Mouse (Mus musculus) lung, embryonic 14.5 days (tissue): ENCODE results near the gene Bach2. TPM values are rescaled to one million over a fixed set of nuclear protein-coding genes. Genes with fewer than 3 reads are reported as not detected.

Experiments used
- ATAC-seq: fragments of 200-750 bp; cut with Nextera tagmentation; 2 replicates; pipeline ENCODE4 v1.8.0; 2017; ENCODE audit warnings: mild to moderate bottlenecking, moderate TSS enrichment, moderate library complexity; ENCODE audit not compliant: insufficient read depth
- DNase-seq: peaks from one replicate; pipeline ENCODE4 v3.0.0-alpha.2; 2015
- H3K27ac ChIP-seq: fragments of 300-500 bp; sonication (generic); 2 replicates; pipeline ENCODE4 v1.5.1; 2014; ENCODE audit warnings: low read depth, mild to moderate bottlenecking, moderate library complexity
- H3K27me3 ChIP-seq: fragments of 300-500 bp; sonication (generic); 2 replicates; pipeline ENCODE4 v1.6.1; 2014; ENCODE audit warnings: low read length, control low read depth; ENCODE audit not compliant: insufficient read depth
- H3K36me3 ChIP-seq: fragments of 300-500 bp; sonication (generic); 2 replicates; pipeline ENCODE4 v1.6.1; 2014; ENCODE audit warnings: control low read depth; ENCODE audit not compliant: insufficient read depth
- H3K4me1 ChIP-seq: fragments of 300-500 bp; sonication (generic); 2 replicates; pipeline ENCODE4 v1.6.1; 2014; ENCODE audit warnings: antibody characterized with exemption, control low read depth; ENCODE audit not compliant: insufficient read depth
- H3K4me2 ChIP-seq: fragments of 300-500 bp; sonication (generic); 2 replicates; pipeline ENCODE4 v1.6.1; 2014; ENCODE audit warnings: mild to moderate bottlenecking
- H3K4me3 ChIP-seq: fragments of 300-500 bp; sonication (generic); 2 replicates; pipeline ENCODE4 v1.5.1; 2014; ENCODE audit warnings: low read depth, low read length
- H3K9ac ChIP-seq: fragments of 300-500 bp; sonication (generic); 2 replicates; pipeline ENCODE4 v1.6.1; 2014
- H3K9me3 ChIP-seq: fragments of 300-500 bp; sonication (generic); 2 replicates; pipeline ENCODE4 v1.6.1; 2016; ENCODE audit warnings: low read depth, low read length, control low read depth
- CTCF ChIP-seq: IDR thresholded peaks from 2 replicates; pipeline ENCODE4 v1.5.1; 2016; ENCODE audit warnings: antibody characterized with exemption, low read depth
- WGBS: fragments of 180-500 bp; shearing (Covaris S2); extraction: QIAGEN DNeasy Blood & Tissue Kit; methylation state at CpG from one replicate; pipeline ENCODE4 v1.1.7; 2014; 5-methylcytosine and 5-hydroxymethylcytosine counted together
- polyA plus RNA-seq: library from polyadenylated mRNA; unstranded; fragments of >200 nt; fragmentation: Nextera tagmentation; extraction: Ambion mirVana; gene quantifications from 2 replicates; pipeline ENCODE4 v1.2.1, GENCODE M21; 2014

The Bach2 gene
- polyA plus RNA-seq, 1 experiment from 2014 or later: 16.1 TPM

DNA sequence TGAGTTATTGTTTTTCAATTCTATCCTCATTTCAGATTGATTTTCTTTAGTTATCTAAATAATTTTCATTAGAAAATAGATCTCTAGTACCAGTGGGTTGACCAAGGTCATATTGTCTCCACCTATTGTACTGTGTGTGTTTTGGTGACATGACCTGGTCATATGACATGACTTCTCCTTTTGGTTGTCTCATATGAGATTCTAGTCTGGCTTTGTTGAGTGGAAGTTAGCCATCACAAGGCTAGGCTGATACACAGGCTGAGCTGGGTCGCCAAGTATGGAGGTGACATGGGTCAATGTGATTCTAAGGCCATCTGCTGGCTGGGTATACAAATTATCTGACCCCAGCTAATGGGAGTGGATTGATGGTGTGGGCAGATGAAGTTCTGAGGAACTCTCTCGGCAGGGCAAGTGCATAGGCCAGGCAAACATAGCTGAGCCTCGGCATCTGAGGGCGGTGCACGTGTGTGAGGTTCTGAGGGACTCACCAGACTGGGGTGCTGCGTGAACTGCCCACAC is 36.2 kb downstream of the Bach2 start:
- Histone ChIP-seq H3K27me3 (no peaks in the 10 kb centered on the region), H3K9me3 (no peaks in the 10 kb centered on the region), H3K4me1 (no peaks in the 10 kb centered on the region), H3K27ac (no peak overlapping the region), H3K36me3 (no peaks in the 10 kb centered on the region), H3K9ac (no peak overlapping the region), H3K4me3 (no peak overlapping the region), H3K4me2 (no peak overlapping the region)
- WGBS: 76% methylated on average over 6 of the region's 6 CpGs
- ATAC-seq (no peak), DNase-seq (no peak)
- no peak for TF ChIP-seq CTCF

DNA sequence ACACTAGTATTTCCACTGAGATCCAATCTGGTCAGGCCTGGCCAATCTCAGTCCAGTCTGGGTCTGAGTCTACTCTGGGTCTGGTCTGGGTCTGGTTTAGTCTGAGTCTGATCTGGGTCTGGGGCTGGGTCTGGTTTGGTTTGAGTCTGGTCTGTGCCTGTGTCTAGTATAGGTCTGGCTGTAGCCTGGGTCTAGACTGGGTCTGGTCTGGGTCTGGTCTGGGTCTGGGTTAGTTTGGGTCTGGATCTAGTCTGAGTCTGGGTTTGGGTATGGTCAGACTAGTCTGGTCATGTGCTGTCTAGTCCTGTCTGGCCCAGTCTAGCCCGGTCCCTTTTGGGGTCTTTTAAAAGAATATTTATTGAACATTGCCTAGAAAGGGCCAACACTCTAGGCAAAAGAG is 41.2 kb downstream of the Bach2 start:
- H3K4me1 ChIP-seq: peaks cover 3% of the 10 kb centered on the region; the same call in 1 of the 2 replicates
- no peak for DNase-seq
- H3K4me2 ChIP-seq: no peak overlapping the region
- H3K9me3 ChIP-seq: no peaks in the 10 kb centered on the region
- H3K27ac ChIP-seq: no peak overlapping the region
- 71% methylated on average over 1 of the region's 1 CpGs for WGBS
- no peak overlapping the region for H3K4me3 ChIP-seq
- TF ChIP-seq CTCF: no peak
- H3K27me3 ChIP-seq: no peaks in the 10 kb centered on the region
- no peak overlapping the region for H3K9ac ChIP-seq
- ATAC-seq: peak; percentile 73; the same call in 1 of the 2 replicates
- H3K36me3 ChIP-seq: no peaks in the 10 kb centered on the region

DNA sequence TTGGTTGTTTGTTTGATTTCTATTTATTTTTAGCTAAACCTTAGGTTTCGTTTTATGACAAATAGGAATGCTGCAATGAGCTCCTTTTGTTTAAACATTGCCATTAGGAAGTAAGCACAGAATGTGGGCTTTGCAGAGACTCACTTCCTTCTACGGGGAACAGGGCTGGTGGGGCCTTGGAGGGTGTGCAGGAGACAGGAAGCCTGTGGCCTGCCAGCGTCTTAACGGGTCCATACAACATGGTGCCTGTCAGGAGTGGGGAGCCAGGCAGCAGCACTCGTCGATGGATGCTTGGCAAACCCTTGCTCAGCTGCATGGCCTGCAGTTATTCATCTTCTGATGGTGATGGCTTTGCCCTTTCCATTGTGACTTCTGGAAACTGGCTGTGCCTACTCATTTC is 41.8 kb downstream of the Bach2 start:
- ATAC-seq: peak; percentile 74; the same call in 1 of the 2 replicates

DNA sequence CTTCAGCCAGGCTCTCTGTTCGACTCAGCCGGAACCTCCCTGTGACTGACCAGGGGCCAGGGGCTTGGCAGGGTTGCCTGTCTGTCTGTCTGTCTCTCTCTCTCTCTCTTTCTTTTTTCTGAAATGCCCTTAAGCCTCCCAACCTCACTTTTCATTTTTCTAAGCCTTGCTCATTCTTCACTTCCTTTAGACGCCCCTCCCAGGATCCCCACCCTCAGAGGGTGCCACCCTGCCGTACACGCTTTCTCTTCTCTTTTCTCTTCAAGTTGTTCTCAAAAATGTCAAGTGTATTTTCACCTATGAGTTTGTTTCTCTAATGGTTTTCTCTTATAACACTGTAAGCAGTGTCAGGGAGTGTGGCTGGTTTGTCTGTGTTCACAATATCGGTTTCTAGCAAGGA is 42.7 kb downstream of the Bach2 start:
- Histone ChIP-seq H3K4me1 (peaks cover 3% of the 10 kb centered on the region; the same call in 1 of the 2 replicates), H3K9me3 (no peaks in the 10 kb centered on the region), H3K4me2 (no peak overlapping the region), H3K4me3 (no peak overlapping the region), H3K9ac (no peak overlapping the region), H3K27me3 (no peaks in the 10 kb centered on the region), H3K36me3 (no peaks in the 10 kb centered on the region), H3K27ac (no peak overlapping the region)
- DNase-seq: no peak
- no peak for ATAC-seq
- TF ChIP-seq CTCF: no peak
- WGBS: 76% methylated on average over 6 of the region's 6 CpGs

More for the DNA sequence above, 41.8 kb downstream of the Bach2 start:
- H3K36me3 ChIP-seq: no peaks in the 10 kb centered on the region
- 35% methylated on average over 6 of the region's 6 CpGs for WGBS
- no peaks in the 10 kb centered on the region for H3K9me3 ChIP-seq
- no peak overlapping the region for H3K4me2 ChIP-seq
- no peaks in the 10 kb centered on the region for H3K27me3 ChIP-seq
- peak; percentile 45 for DNase-seq
- no peak for TF ChIP-seq CTCF
- peak overlapping the region; percentile 38 for H3K27ac ChIP-seq
- no peak overlapping the region for H3K9ac ChIP-seq
- no peak overlapping the region for H3K4me3 ChIP-seq
- peaks cover 3% of the 10 kb centered on the region; the same call in 1 of the 2 replicates for H3K4me1 ChIP-seq

GRCm38 (mm10) chr4:32286405-32286804 is 47.8 kb downstream of the Bach2 start:
- Histone ChIP-seq H3K27me3 (no peaks in the 10 kb centered on the region), H3K4me1 (peaks cover 33% of the 10 kb centered on the region), H3K9ac (no peak overlapping the region), H3K27ac (no peak overlapping the region), H3K4me3 (no peak overlapping the region), H3K36me3 (no peaks in the 10 kb centered on the region), H3K9me3 (no peaks in the 10 kb centered on the region), H3K4me2 (no peak overlapping the region)
- DNase-seq (no peak), ATAC-seq (no peak)
- no peak for TF ChIP-seq CTCF
- 61% methylated on average over 8 of the region's 8 CpGs for WGBS

- ATAC-seq (peak; percentile 62; the same call in 1 of the 2 replicates), DNase-seq (peak; percentile 82)
- H3K9ac ChIP-seq: 0 out of 2 replicates have a peak overlapping the region, but pooled peaks have one; percentile 17
- TF ChIP-seq CTCF: no peak
- no peaks in the 10 kb centered on the region for H3K27me3 ChIP-seq
- no peak overlapping the region; the same call in 1 of the 2 replicates for H3K4me2 ChIP-seq
- H3K27ac ChIP-seq: peak overlapping the region; percentile 32; the same call in 1 of the 2 replicates
- no peaks in the 10 kb centered on the region for H3K36me3 ChIP-seq
- peaks cover 42% of the 10 kb centered on the region for H3K4me1 ChIP-seq
- whole genome bisulfite sequencing: 15% methylated on average over 11 of the region's 11 CpGs
- H3K9me3 ChIP-seq: no peaks in the 10 kb centered on the region
- H3K4me3 ChIP-seq: no peak overlapping the region
Observed at GRCm38 (mm10) chr4:32288036-32288860, 49.6 kb downstream of the Bach2 start.

DNA sequence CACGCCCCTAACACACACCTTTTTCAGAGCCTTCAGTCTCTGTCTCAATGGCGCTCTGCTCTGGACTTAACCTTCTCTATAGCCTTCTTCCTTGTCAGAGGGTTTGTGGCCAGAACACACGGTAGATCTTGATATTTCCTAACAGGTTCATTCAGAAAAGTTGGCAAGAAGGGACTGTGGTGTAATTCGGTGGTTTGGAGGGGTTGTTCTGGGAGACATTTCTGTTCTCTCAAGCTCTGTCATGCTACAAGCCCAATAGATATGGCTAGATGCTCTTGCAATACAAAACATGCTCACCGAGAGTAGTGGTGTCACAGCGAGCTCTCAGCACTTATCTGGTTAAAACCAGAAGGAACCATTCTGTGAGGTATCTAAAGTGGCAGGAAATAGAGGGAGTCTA is 51.2 kb downstream of the Bach2 start:
- ATAC-seq: no peak
- H3K4me1 ChIP-seq: peaks cover 42% of the 10 kb centered on the region

More for the DNA sequence above, 51.2 kb downstream of the Bach2 start:
- H3K27me3 ChIP-seq: no peaks in the 10 kb centered on the region
- no peak overlapping the region for H3K4me2 ChIP-seq
- H3K27ac ChIP-seq: no peak overlapping the region
- H3K4me3 ChIP-seq: no peak overlapping the region
- no peaks in the 10 kb centered on the region for H3K36me3 ChIP-seq
- TF ChIP-seq CTCF: no peak
- no peak overlapping the region for H3K9ac ChIP-seq
- WGBS: 52% methylated on average over 6 of the region's 6 CpGs
- no peak for DNase-seq
- H3K9me3 ChIP-seq: no peaks in the 10 kb centered on the region
